ENCODE assay signal across 8 mouse cellular contexts in the genomic region with DNA sequence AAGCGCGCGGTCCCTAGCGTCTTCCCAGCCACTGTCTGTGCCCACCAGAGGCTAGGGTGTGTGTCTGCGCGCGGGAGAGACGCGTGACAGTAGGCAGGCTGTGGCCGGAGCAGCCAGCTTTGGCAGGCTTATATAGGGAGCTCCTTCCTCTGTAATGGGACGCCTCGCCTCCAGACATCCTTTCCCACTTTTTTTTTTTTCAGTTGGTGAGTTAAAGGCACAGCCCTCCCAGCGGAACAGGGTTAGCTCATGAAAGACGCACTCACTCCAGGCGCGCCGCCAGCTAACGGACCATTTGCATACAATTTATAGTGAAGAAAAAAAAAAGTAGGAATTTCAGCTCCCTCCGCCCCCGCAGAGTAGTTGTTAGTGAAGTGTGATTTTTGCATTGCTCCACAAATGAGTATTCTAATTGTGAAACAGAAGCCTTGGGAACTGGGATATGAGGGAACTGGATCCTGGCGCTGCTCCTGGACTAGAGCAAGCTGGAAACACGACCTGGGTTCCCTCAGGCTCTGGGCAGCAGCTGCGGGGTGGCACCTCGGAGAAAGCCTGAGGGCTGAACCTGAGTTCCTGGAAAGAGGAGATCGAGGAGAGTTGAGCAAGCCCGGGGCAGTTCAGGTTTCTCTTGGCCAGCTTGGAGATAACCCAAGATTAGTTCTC. TPM values are rescaled to one million over a fixed set of nuclear protein-coding genes. Genes with fewer than 3 reads are reported as not detected.
DNase-seq lines count a peak whose midpoint lies in the region; ATAC-seq and TF ChIP-seq lines count a peak whose summit lies in the region.

A gene (minus strand): TSS at position 185 of the 663 bp plus-strand sequence.

- no peak for TF ChIP-seq EP300 in ES-Bruce4 (IDR thresholded peaks at IDR 0.05; ENCODE audit: insufficient read depth, low read depth, low read length)

- peak; percentile 68 for ATAC-seq in hindbrain, embryonic 12.5 days (ENCODE audit: low FRiP score)
- ATAC-seq in lung, embryonic 14.5 days (ENCODE audit: insufficient read depth): peak; percentile 95

- TF ChIP-seq CTCF in ES-Bruce4 (IDR thresholded peaks at IDR 0.05; ENCODE audit: low read depth, low read length): no peak
- no peak for TF ChIP-seq CTCF in lung, embryonic 14.5 days (IDR thresholded peaks at IDR 0.05; ENCODE audit: low read depth)

- no peak for TF ChIP-seq POLR2A in ES-Bruce4 (IDR thresholded peaks at IDR 0.05; ENCODE audit: insufficient read depth, low read length)

- peak; percentile 46 for DNase-seq in brain, embryonic 18.5 days (ENCODE audit: low read depth, low spot score)
- DNase-seq in frontal cortex, postnatal 25 days (ENCODE audit: low spot score in 2 of 2): peak; percentile 51 to 66
- peak; percentile 64 for DNase-seq in layer of hippocampus, adult 9-11 months
- peak; percentile 95 for DNase-seq in lung, embryonic 14.5 days
- DNase-seq in right cerebral cortex, adult 2 months (ENCODE audit: low spot score in 2 of 2): peak; percentile 90 to 91
- DNase-seq in thymus, postnatal 14 days: no peak

- H3K4me1 ChIP-seq in ES-Bruce4 (ENCODE audit: control insufficient read depth, insufficient read depth, low read length): no peaks in the 10 kb centered on the region
- H3K4me1 ChIP-seq in hindbrain, embryonic 12.5 days: peaks cover 13% of the 10 kb centered on the region
- H3K4me1 ChIP-seq in lung, embryonic 14.5 days (ENCODE audit: insufficient read depth): no peaks in the 10 kb centered on the region

- no peaks in the 10 kb centered on the region for H3K9me3 ChIP-seq in ES-Bruce4 (replicated peaks; ENCODE audit: control insufficient read depth, insufficient read depth, low read length, poor library complexity, severe bottlenecking)
- H3K9me3 ChIP-seq in hindbrain, embryonic 12.5 days (replicated peaks): no peaks in the 10 kb centered on the region
- H3K9me3 ChIP-seq in lung, embryonic 14.5 days (ENCODE audit: low read depth, low read length): no peaks in the 10 kb centered on the region

- H3K9ac ChIP-seq in ES-Bruce4 (ENCODE audit: low read depth, poor library complexity, severe bottlenecking): no peak within 1 kb of the TSS
- no peak within 1 kb of the TSS for H3K9ac ChIP-seq in hindbrain, embryonic 12.5 days
- peak within 1 kb of the TSS; percentile 47; the same call in 1 of the 2 replicates for H3K9ac ChIP-seq in lung, embryonic 14.5 days

- H3K27ac ChIP-seq in ES-Bruce4 (ENCODE audit: insufficient read depth, low read length): no peak within 1 kb of the TSS
- no peak within 1 kb of the TSS for H3K27ac ChIP-seq in hindbrain, embryonic 12.5 days
- no peak within 1 kb of the TSS for H3K27ac ChIP-seq in lung, embryonic 14.5 days (ENCODE audit: low read depth)

- no peaks in the 10 kb centered on the region for H3K27me3 ChIP-seq in ES-Bruce4 (ENCODE audit: control insufficient read depth, insufficient read depth, low read length, poor library complexity, severe bottlenecking)
- peaks cover 16% of the 10 kb centered on the region for H3K27me3 ChIP-seq in hindbrain, embryonic 12.5 days
- 0 out of 2 replicates have a peak, but pooled peaks cover 5% of the 10 kb centered on the region for H3K27me3 ChIP-seq in lung, embryonic 14.5 days (ENCODE audit: insufficient read depth, low read length)

- 0 out of 2 replicates have a peak within 1 kb of the TSS, but pooled peaks have one; percentile 2 for H3K4me3 ChIP-seq in ES-Bruce4 (ENCODE audit: low read depth, low read length)
- peak within 1 kb of the TSS; percentile 35 for H3K4me3 ChIP-seq in hindbrain, embryonic 12.5 days
- H3K4me3 ChIP-seq in lung, embryonic 14.5 days (ENCODE audit: low read depth, low read length): peak within 1 kb of the TSS; percentile 37

- no peaks in the 10 kb centered on the region for H3K36me3 ChIP-seq in ES-Bruce4 (ENCODE audit: control insufficient read depth, insufficient read depth, low read length, poor library complexity, severe bottlenecking)
- H3K36me3 ChIP-seq in hindbrain, embryonic 12.5 days: no peaks in the 10 kb centered on the region
- no peaks in the 10 kb centered on the region for H3K36me3 ChIP-seq in lung, embryonic 14.5 days (ENCODE audit: insufficient read depth)

- peak within 1 kb of the TSS; percentile 58 for H3K4me2 ChIP-seq in hindbrain, embryonic 12.5 days (replicated peaks)
- H3K4me2 ChIP-seq in lung, embryonic 14.5 days: peak within 1 kb of the TSS; percentile 75

- WGBS in hindbrain, embryonic 12.5 days: 1% methylated on average over 26 of the region's 26 CpGs
- under 1% methylated on average over 26 of the region's 26 CpGs for WGBS in lung, embryonic 14.5 days

RNA-seq across cellular contexts. Expression of the gene that starts here (rescaled TPM):
- polyA plus RNA-seq in ES-Bruce4 (2011; ENCODE audit: insufficient read depth, insufficient read length, low read depth, missing spikeins): 8.2 and 9.1 TPM in 2 replicates
- polyA plus RNA-seq in hindbrain, embryonic 12.5 days (2016; fragmentation: Nextera tagmentation; extraction: Ambion mirVana): 19.3 and 33.8 TPM in 2 replicates
- polyA plus RNA-seq in lung, embryonic 14.5 days (2014; fragmentation: Nextera tagmentation; extraction: Ambion mirVana): 35.5 and 36.4 TPM in 2 replicates
